ENCODE assay signal across 9 mouse cellular contexts in genomic region chr4:149725661-149726350, GRCm38 (mm10). TPM values are rescaled to one million over a fixed set of nuclear protein-coding genes. Genes with fewer than 3 reads are reported as not detected.
A peak's percentile ranks its signal among the peaks of the same experiment; 100 is the strongest.
DNase-seq lines count a peak whose midpoint lies in the region; ATAC-seq and TF ChIP-seq lines count a peak whose summit lies in the region.
"Had no signal": no experiment of that assay in that cellular context is flagged by ENCODE, and none has a peak within 500 bp of the region (broad histone marks: within the 10 kb centered on the region; RNA-seq: fewer than 3 reads in every experiment).

No protein-coding gene starts in this region.

- peak; percentile 81 to 84 for DNase-seq in left cerebral cortex, adult 18-20 months (ENCODE audit: low spot score in 2 of 2)
- no peak for DNase-seq in left cerebral cortex, adult 11 months (ENCODE audit: low spot score)
- DNase-seq in adrenal gland, postnatal 14 days = peak; percentile 95
- DNase-seq in embryonic facial prominence, embryonic 10.5 days (ENCODE audit: low spot score) = peak; percentile 74
- peak; percentile 51 for DNase-seq in heart, postnatal 25 days (ENCODE audit: low spot score)
- DNase-seq in left cerebral cortex, postnatal 36 days (ENCODE audit: low spot score in 2 of 2) = peak; percentile 59 to 66
- peak; percentile 82 for DNase-seq in midbrain, postnatal 0 days (ENCODE audit: low spot score)
- peak; percentile 83 for DNase-seq in stomach, postnatal 0 days (ENCODE audit: low spot score)

- no peaks in the 10 kb centered on the region for H3K27me3 ChIP-seq in embryonic facial prominence, embryonic 10.5 days (replicated peaks; ENCODE audit: low read depth, poor library complexity, severe bottlenecking)
- no peaks in the 10 kb centered on the region for H3K27me3 ChIP-seq in midbrain, postnatal 0 days (ENCODE audit: insufficient read depth, low read length)
- no peaks in the 10 kb centered on the region for H3K27me3 ChIP-seq in stomach, postnatal 0 days (ENCODE audit: control insufficient read depth, insufficient read depth, low read length)
- H3K27me3 ChIP-seq: embryonic facial prominence, embryonic 12.5 days had no signal

- intact Hi-C loops in heart, postnatal 25 days (cut with DNase I) = loop anchor here (2.0 kb wide), 1 partner anchor 13 kb away; the partner anchor contains the start of gene Tmem201
- intact Hi-C loops in left cerebral cortex, postnatal 36 days (cut with DNase I) = no loop called here

- H3K9ac ChIP-seq in midbrain, postnatal 0 days (replicated peaks; ENCODE audit: low read length, poor library complexity, severe bottlenecking) = no peak overlapping the region
- H3K9ac ChIP-seq in stomach, postnatal 0 days (ENCODE audit: low read length) = no peak overlapping the region
- H3K9ac ChIP-seq: embryonic facial prominence, embryonic 12.5 days had no signal

- peaks cover 20% of the 10 kb centered on the region; the same call in 1 of the 2 replicates for H3K4me1 ChIP-seq in embryonic facial prominence, embryonic 10.5 days
- H3K4me1 ChIP-seq in midbrain, postnatal 0 days (ENCODE audit: insufficient read depth, low read length) = no peaks in the 10 kb centered on the region
- H3K4me1 ChIP-seq in stomach, postnatal 0 days (replicated peaks; ENCODE audit: control insufficient read depth, insufficient read depth) = no peaks in the 10 kb centered on the region

- no peak for TF ChIP-seq EP300 in stomach, postnatal 0 days (optimal IDR thresholded peaks at IDR 0.05)

- no peak for ATAC-seq in midbrain, postnatal 0 days (ENCODE audit: low FRiP score)
- ATAC-seq in stomach, postnatal 0 days (ENCODE audit: low FRiP score, low TSS enrichment) = no peak; the same call in 1 of the 2 replicates

- 72% methylated on average over 15 of the region's 15 CpGs for WGBS in embryonic facial prominence, embryonic 10.5 days
- whole genome bisulfite sequencing in midbrain, postnatal 0 days = 66% methylated on average over 15 of the region's 15 CpGs
- WGBS in stomach, postnatal 0 days = 59% methylated on average over 15 of the region's 15 CpGs

- H3K27ac ChIP-seq in embryonic facial prominence, embryonic 10.5 days (replicated peaks) = no peak overlapping the region
- no peak overlapping the region for H3K27ac ChIP-seq in midbrain, postnatal 0 days (ENCODE audit: low read depth, low read length)
- no peak overlapping the region for H3K27ac ChIP-seq in stomach, postnatal 0 days (replicated peaks)
- H3K27ac ChIP-seq: embryonic facial prominence, embryonic 12.5 days had no signal

- H3K9me3 ChIP-seq in embryonic facial prominence, embryonic 10.5 days = no peaks in the 10 kb centered on the region
- H3K9me3 ChIP-seq in midbrain, postnatal 0 days (ENCODE audit: low read length) = no peaks in the 10 kb centered on the region
- no peaks in the 10 kb centered on the region for H3K9me3 ChIP-seq in stomach, postnatal 0 days (ENCODE audit: control insufficient read depth, low read length)
- H3K9me3 ChIP-seq: embryonic facial prominence, embryonic 12.5 days had no signal

- peak; percentile 76 for TF ChIP-seq CTCF in midbrain, postnatal 0 days (IDR thresholded peaks at IDR 0.05)
- TF ChIP-seq CTCF in stomach, postnatal 0 days (IDR thresholded peaks at IDR 0.05; ENCODE audit: low read depth) = peak; percentile 80

- H3K36me3 ChIP-seq in embryonic facial prominence, embryonic 10.5 days (replicated peaks) = peaks cover 100% of the 10 kb centered on the region
- H3K36me3 ChIP-seq in midbrain, postnatal 0 days (ENCODE audit: insufficient read depth, low read length) = peaks cover 47% of the 10 kb centered on the region
- peaks cover 24% of the 10 kb centered on the region for H3K36me3 ChIP-seq in stomach, postnatal 0 days (ENCODE audit: control insufficient read depth, insufficient read depth, low read length)

- no peak overlapping the region for H3K4me3 ChIP-seq in embryonic facial prominence, embryonic 10.5 days
- H3K4me3 ChIP-seq in midbrain, postnatal 0 days (ENCODE audit: low read depth, low read length) = no peak overlapping the region
- no peak overlapping the region for H3K4me3 ChIP-seq in stomach, postnatal 0 days (ENCODE audit: low read depth, low read length)
- H3K4me3 ChIP-seq: embryonic facial prominence, embryonic 12.5 days had no signal

- H3K4me2 ChIP-seq in midbrain, postnatal 0 days (ENCODE audit: low read depth, low read length, poor library complexity, severe bottlenecking) = no peak overlapping the region
- H3K4me2 ChIP-seq in stomach, postnatal 0 days (replicated peaks; ENCODE audit: low read depth) = no peak overlapping the region
- H3K4me2 ChIP-seq: embryonic facial prominence, embryonic 12.5 days had no signal

RNA-seq across cellular contexts. Expression of gene Tmem201, which starts 12.0 kb away (rescaled TPM):
- total RNA-seq in left cerebral cortex, adult 18-20 months (2021) = 10 to 100 TPM; 61.0 to 64.6 TPM
- 32.1 and 36.3 TPM in 2 replicates for total RNA-seq in adrenal gland, postnatal 14 days (2021)
- 46.5 and 46.7 TPM in 2 replicates for polyA plus RNA-seq in embryonic facial prominence, embryonic 10.5 days (2016; fragmentation: Nextera tagmentation; extraction: Ambion mirVana)
- total RNA-seq in heart, postnatal 25 days (2021) = 10 to 100 TPM; 82.3 to 89.7 TPM
- 10 to 100 TPM; 63.8 to 66.4 TPM for total RNA-seq in left cerebral cortex, postnatal 36 days (2021)
- 55.2 and 67.8 TPM in 2 replicates for total RNA-seq in midbrain, postnatal 0 days (2014; rRNA removed)
- 44.8 and 48.5 TPM in 2 replicates for polyA plus RNA-seq in midbrain, postnatal 0 days (2015; fragmentation: Nextera tagmentation; extraction: Ambion mirVana)
- 7.5 and 8.6 TPM in 2 replicates for polyA plus RNA-seq in stomach, postnatal 0 days (2015; fragmentation: Nextera tagmentation; extraction: Ambion mirVana)

RNA-seq across cellular contexts. Expression of gene Pik3cd, which starts 23.4 kb away (rescaled TPM):
- total RNA-seq in left cerebral cortex, adult 18-20 months (2021) = 10 to 100 TPM; 23.8 to 24.9 TPM
- total RNA-seq in adrenal gland, postnatal 14 days (2021) = 4.4 and 19.1 TPM in 2 replicates
- polyA plus RNA-seq in embryonic facial prominence, embryonic 10.5 days (2016; fragmentation: Nextera tagmentation; extraction: Ambion mirVana) = 6.1 and 6.3 TPM in 2 replicates
- total RNA-seq in heart, postnatal 25 days (2021) = 1 to 10 TPM; 4.0 to 4.3 TPM
- total RNA-seq in left cerebral cortex, postnatal 36 days (2021) = 10 to 100 TPM; 23.2 to 24.2 TPM
- 15.9 and 18.5 TPM in 2 replicates for total RNA-seq in midbrain, postnatal 0 days (2014; rRNA removed)
- 9.7 and 10.4 TPM in 2 replicates for polyA plus RNA-seq in midbrain, postnatal 0 days (2015; fragmentation: Nextera tagmentation; extraction: Ambion mirVana)
- polyA plus RNA-seq in stomach, postnatal 0 days (2015; fragmentation: Nextera tagmentation; extraction: Ambion mirVana) = 1.9 and 2.0 TPM in 2 replicates

RNA-seq across cellular contexts. Expression of gene Slc25a33, which starts 48.3 kb away (rescaled TPM):
- 10 to 100 TPM; 30.5 to 31.8 TPM for total RNA-seq in left cerebral cortex, adult 18-20 months (2021)
- total RNA-seq in adrenal gland, postnatal 14 days (2021) = 30.6 and 36.6 TPM in 2 replicates
- 17.6 and 18.7 TPM in 2 replicates for polyA plus RNA-seq in embryonic facial prominence, embryonic 10.5 days (2016; fragmentation: Nextera tagmentation; extraction: Ambion mirVana)
- 10 to 100 TPM; 22.5 to 30.5 TPM for total RNA-seq in heart, postnatal 25 days (2021)
- 10 to 100 TPM; 31.9 to 34.6 TPM for total RNA-seq in left cerebral cortex, postnatal 36 days (2021)
- 16.6 and 19.8 TPM in 2 replicates for total RNA-seq in midbrain, postnatal 0 days (2014; rRNA removed)
- 32.7 and 34.8 TPM in 2 replicates for polyA plus RNA-seq in midbrain, postnatal 0 days (2015; fragmentation: Nextera tagmentation; extraction: Ambion mirVana)
- polyA plus RNA-seq in stomach, postnatal 0 days (2015; fragmentation: Nextera tagmentation; extraction: Ambion mirVana) = 21.7 and 22.4 TPM in 2 replicates
